Comparison of ENCODE assay signal across 12 mouse cellular contexts in genomic region chr1:105420374-105421046, GRCm38 (mm10).
DNase-seq lines count a peak whose midpoint lies in the region; ATAC-seq lines count a peak whose summit lies in the region.
"Had no signal": no experiment of that assay in that cellular context is flagged by ENCODE, and none has a peak within 500 bp of the region (broad histone marks: within the 10 kb centered on the region; RNA-seq: fewer than 3 reads in every experiment).

No protein-coding gene starts in this region.

- DNase-seq in left cerebral cortex, postnatal 4 days = peak; percentile 19
- DNase-seq in left cerebral cortex, postnatal 10 days (ENCODE audit: extremely low spot score in 1 of 2, low spot score in 2 of 2) = no peak
- DNase-seq in brain, adult 2 months (ENCODE audit: low read depth, low spot score) = peak; percentile 64
- peak; percentile 53 to 69 for DNase-seq in cerebellum, postnatal 25 days
- DNase-seq in c-Kit-positive CD71-positive TER-119-positive erythroid progenitor cells, embryonic 14.5 days (ENCODE audit: low spot score) = no peak
- no peak for DNase-seq in heart, postnatal 36 days
- DNase-seq: kidney, adult 9 months; liver, postnatal 0 days; lung, postnatal 4 days; thymus, postnatal 4 days had no signal

- intact Hi-C loops in left cerebral cortex, postnatal 4 days (cut with DNase I) = no loop called here
- intact Hi-C loops in left cerebral cortex, postnatal 10 days (cut with DNase I) = no loop called here
- intact Hi-C loops in heart, postnatal 36 days (cut with DNase I) = no loop called here

- ATAC-seq in cerebellum, adult (ENCODE audit: insufficient number of reproducible peaks, low FRiP score, low TSS enrichment) = 0 out of 2 replicates have a peak, but pooled peaks have one; percentile 40
- ATAC-seq: activated CD4-positive, CD25-positive, alpha-beta regulatory T cell, adult 4 months; liver, postnatal 0 days had no signal

Comparison
In these comparisons a context has a peak if more than half of its experiments do, and no peak if none do; other contexts are left out.
1. DNase-seq: peak in left cerebral cortex, postnatal 4 days (single experiment), brain, adult 2 months (single experiment) and cerebellum, postnatal 25 days (2 of 2); none in left cerebral cortex, postnatal 10 days (0 of 2), c-Kit-positive CD71-positive TER-119-positive erythroid progenitor cells, embryonic 14.5 days (single experiment) and heart, postnatal 36 days (0 of 2).